Mouse (Mus musculus) gastrocnemius, adult 18-20 months (tissue): ENCODE results near the gene Opn5. TPM values are rescaled to one million over a fixed set of nuclear protein-coding genes. Genes with fewer than 3 reads are reported as not detected.

Source experiments
- total RNA-seq, 2 experiments: library from RNA; stranded (reverse); gene quantifications; 2 replicates each; pipeline ENCODE4 v1.2.3; 2021

The Opn5 gene
- total RNA-seq, 2 experiments from 2014 or later, result not detected

Other genes with a start within 250 kb of the Opn5 start
- gene Adgrf4, start 80.9 kb upstream of the Opn5 start, total RNA-seq, result under 1 TPM; 0.11 to 0.17 TPM
- under 1 TPM; 0.09 to 0.12 TPM for gene Adgrf2, start 130.8 kb upstream of the Opn5 start, total RNA-seq